Mouse (Mus musculus) retina, adult 2 months (tissue): ENCODE results near the gene Kdm2b.

ENCODE experiments used
- DNase-seq: peaks from one replicate; pipeline ENCODE4 v3.0.0-alpha.2; 2012; ENCODE audit warnings: low read depth, low spot score

The Kdm2b gene

GRCm38 (mm10) chr5:122894007-122894637, 95.5 kb downstream of the Kdm2b start:
- DNase-seq: peak; percentile 26

- no peak for DNase-seq
Measured at GRCm38 (mm10) chr5:122893270-122893669, 96.4 kb downstream of the Kdm2b start.

DNA sequence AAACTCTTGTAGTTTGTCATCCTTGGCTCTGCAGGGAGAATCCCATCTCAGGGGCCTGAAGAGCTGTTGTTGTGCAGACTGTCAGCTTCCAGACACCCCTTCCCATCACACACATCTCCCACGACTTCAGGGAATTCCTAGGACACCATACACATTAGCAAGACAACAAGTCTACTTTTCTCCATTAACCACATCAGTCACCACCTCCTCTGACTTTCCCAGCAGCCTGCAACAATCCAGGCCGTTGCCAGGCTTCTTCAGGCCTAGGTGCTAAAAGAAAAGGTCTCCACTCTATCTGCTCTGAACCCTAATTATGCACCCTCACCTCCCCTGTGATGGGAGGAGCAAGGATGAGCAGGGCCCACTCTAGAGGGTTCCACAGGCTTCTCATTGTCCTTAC, 99.2 kb downstream of the Kdm2b start:
- no peak for DNase-seq

DNA sequence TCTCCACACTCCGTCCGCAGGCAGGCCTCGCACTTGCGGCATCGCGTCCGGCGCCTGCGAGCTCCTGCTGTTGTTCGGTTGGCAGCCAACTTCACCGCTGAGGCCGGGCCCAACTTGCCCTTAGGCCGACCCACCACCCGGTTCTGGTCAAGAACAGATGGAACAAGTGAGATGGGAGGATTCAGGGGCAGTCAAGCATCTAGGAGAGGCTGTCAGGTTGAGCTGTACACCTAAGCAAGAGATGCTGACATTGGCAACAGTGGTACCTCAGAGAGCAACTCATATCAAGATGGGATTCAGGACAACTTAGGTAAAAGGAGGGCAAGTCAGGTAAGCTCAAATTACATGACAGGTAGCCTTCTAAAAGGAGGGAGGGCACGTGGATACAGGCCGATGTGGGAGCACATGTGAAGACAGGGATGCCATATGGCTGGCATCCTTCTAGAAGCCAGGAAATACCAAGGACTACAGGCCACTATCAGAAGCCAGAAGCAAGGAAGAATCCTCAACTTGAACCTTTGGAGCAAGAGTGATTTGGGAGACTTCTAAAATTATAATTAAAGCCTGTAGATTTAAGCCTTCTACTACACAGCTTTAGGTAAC, 100.9 kb downstream of the Kdm2b start:
- no peak for DNase-seq

DNA sequence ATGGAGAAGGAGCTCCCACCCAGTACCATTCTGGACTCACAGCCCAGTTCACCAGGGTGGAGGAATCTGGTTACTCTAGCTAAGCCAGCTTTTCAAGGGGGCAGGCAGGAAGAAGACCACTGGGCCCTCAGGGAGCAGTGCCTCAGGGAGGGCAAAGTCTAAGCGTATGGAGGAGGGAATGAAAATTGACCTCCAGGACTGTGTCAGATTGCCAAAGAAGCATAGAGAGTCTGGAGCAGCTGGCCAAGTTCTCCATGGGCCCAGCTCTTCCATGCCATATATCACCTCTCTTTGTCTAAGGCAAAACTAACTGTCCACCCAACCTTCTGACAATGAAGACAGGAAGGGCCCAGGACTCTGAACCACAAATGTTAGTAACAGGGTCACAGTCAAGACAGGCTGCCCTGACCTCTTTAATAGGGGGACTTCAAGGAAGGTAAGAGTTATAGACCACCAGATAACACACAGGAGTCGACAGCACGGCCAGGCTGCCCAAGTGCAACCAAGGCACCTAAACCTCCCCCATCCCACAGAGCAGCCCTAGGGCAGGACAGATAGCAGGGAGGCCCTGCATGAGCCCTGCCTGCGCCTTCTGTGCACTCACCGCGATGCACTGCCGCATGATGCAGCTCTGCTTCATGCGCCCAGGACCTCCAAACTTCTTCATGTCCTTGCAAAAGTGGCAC, 101.6 kb downstream of the Kdm2b start:
- no peak for DNase-seq

GRCm38 (mm10) chr5:122887033-122887432, 102.6 kb downstream of the Kdm2b start:
- no peak for DNase-seq

- no peak for DNase-seq
Measured at GRCm38 (mm10) chr5:122884594-122885348, 104.9 kb downstream of the Kdm2b start.

DNA sequence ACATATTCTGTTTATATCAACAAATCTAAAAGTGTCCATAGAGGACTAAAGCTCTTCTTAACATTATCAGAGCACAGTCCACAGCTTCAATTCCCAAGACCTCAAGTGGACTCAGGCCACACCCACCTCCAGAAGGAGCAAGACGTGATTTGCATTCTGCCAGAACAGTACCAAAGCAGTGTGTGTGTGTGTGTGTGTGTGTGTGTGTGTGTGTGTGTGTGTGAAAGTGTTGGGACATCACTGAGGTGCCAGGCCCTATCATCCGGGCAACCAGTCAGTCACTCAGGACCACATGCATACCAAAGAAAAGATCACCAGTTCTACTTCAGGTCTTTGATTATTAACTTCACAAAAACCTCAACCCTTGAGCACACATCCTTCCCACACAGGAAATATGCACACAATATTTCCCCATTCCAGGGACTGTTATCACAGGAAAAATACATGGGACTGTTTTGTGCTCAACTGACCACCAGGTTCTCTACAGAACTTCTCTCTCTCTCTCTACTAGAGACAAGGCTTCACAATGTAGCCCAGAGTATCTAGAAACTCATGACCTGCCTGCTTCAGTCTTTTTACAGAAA, 105.9 kb downstream of the Kdm2b start:
- no peak for DNase-seq

GRCm38 (mm10) chr5:122883237-122883636, 106.4 kb downstream of the Kdm2b start:
- DNase-seq: no peak

DNA sequence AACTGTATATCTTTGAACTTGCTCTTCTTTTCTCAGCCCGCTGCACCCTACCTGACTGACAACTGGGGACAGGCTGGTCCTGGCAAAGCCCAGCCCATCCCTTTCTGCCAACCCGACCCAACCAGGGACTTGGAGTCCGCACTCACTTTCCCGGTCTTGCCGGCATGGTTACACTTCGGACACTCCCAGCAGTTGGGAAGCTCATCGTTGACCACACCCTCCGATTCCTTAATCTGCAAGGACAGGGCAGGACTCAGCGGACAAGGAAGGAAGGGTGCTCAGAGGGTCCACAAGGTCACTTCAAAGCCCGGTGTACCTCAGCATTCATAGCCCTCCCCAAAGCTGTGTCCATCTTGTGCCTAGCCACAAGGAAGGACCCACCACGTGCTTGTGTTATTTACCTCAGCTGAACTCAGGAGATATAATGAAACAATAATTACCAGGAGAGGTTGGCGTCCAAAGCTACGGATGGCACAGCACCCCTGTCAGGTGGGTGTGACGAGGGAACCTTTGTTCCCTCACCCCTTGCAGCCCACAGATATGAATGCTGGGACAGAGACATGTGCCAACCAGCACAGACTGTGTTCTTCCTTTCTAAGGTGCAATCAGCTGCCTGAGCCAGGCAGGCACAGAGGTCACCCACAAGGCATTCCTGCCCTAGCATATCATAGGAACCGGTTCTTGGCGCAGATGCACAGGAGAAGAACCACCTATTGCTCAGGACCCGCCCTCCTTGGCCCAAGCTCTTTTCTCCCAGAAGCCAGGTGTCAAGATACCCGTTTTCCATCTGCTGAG, 107.2 kb downstream of the Kdm2b start:
- no peak for DNase-seq

DNA sequence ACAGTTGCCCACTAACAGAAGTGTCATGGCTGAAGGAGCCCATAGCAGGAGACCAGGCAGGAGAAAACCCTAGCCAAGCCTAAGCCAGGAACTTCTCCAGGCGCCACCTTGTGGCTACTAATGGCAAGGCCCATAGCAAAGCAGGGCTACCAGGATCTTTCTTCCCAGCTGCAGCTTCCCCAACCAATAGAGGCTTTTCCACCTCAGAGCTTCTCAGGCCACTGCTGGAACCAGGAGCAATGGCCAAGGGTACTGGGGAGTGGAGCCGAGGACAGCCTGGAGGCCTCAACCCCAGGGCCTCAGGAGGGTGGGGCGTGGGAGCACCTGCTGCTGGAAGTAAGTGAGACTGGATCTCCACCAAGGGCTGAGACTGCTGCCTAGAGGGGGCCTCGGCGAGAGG, 108.3 kb downstream of the Kdm2b start:
- peak; percentile 28 for DNase-seq

DNA sequence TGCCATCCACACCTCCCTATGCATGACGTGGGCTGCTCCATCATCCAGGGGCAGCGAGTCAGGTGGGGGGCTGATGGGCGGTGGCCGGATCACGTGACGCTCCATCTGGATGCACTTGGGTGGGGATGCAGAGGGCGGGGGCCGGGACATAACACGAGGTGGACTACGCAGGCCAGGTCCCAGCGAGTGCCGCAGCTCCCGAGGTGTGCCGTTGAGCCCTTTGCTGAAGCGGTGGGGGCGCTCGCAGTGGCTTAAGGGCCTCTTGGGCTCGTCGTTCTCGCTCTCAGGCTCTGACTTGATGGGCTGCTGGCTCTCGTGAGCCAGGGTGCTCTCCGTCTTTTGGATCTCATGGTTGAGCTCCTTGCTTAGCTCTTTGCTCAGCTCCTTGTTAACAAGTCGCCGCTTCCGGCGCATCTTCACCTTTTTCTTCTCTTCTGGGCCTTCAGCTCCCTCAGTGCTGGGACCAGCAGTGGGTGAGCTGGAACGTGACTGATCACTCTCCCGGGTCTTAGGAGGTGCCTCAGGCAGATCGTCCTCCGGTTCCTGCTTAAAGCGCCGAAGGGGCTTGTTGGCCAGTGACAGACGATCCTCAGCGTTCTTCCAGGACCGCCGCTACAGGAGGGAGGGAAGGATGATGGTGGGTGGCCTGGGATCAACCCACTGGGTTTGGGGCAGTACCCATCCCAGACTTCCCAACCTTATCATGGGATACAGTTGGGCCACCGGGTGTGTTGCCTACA, 109.2 kb downstream of the Kdm2b start:
- no peak for DNase-seq

- DNase-seq: no peak
Measured at GRCm38 (mm10) chr5:122876671-122877070, 113.0 kb downstream of the Kdm2b start.

DNA sequence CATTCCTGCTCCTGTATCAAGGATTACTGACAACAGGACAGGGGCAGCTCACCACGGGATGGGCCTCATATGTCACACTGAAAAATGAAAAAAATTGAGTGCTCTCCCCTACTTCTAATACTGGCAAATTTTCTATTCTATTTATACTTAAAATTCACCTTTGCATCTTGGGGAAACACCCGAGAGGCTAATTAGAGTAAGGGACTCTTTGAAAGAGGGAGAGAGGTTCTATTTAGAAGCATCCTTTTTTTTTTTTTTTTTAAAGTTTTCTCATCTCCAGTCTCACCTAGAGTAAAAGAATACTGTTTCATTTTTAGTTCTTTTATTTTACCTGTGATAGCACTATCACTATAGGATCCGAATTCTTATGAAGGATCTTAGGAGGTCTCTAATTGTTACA, 115.3 kb downstream of the Kdm2b start:
- DNase-seq: no peak

DNA sequence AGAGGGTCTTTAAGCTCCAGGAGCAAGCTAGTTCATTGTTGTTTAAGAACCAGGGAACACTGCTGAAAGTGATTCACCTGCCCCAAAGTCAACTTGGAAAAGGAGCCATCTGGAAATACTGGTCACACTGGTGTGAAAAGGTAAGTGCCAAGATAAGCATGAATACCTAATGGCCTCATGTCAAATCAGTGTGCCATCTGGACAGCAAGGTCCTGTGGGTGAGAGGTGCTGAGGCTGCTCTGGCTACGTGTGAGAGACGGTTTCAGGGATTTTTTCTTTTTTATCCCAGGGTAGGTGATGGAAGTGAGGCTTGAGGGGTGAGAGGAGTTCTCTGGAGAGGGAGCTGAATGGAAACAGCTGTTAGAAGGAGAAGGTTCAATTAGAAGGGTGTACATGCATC, 116.0 kb downstream of the Kdm2b start:
- DNase-seq: no peak

DNA sequence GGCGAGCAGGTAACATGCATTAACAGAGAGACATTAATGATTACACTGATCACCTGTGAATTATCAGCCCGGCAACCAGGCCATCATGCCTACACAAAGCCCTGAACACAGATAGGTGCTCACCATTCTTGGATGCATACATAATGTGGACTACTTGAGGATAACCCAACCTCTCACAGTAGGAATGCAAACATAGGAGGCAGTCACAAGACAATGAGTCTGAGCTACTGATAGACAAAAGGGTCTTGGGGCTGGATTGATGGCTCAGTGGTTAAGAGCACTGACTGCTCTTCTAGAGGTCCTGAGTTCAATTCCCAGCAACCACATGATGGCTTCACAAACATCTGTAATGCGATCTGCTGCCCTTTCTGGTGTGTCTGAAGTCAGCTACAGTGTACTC, 117.0 kb downstream of the Kdm2b start:
- no peak for DNase-seq

- DNase-seq: no peak
Measured at GRCm38 (mm10) chr5:122863053-122863452, 126.6 kb downstream of the Kdm2b start.

DNA sequence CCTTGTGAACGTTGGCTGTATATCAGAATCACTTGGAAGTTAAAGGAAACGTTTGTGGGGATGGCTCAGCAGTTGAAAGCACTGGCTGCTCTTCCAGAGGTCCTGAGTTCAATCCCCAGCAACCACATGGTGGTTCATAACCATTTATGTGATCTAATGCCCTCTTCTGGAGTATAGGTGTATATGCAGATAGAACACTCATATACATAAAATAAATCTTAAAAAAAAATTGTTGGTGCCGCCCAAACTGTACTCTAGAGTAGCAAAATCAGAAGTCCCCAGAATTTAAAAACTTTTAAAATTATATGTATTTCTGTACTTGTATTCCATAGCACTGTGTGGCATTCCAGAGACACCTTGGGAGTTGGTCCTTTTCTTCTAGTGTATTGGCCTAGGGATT, 133.8 kb downstream of the Kdm2b start:
- no peak for DNase-seq

GRCm38 (mm10) chr5:122852611-122853010, 137.0 kb downstream of the Kdm2b start:
- DNase-seq: no peak

DNA sequence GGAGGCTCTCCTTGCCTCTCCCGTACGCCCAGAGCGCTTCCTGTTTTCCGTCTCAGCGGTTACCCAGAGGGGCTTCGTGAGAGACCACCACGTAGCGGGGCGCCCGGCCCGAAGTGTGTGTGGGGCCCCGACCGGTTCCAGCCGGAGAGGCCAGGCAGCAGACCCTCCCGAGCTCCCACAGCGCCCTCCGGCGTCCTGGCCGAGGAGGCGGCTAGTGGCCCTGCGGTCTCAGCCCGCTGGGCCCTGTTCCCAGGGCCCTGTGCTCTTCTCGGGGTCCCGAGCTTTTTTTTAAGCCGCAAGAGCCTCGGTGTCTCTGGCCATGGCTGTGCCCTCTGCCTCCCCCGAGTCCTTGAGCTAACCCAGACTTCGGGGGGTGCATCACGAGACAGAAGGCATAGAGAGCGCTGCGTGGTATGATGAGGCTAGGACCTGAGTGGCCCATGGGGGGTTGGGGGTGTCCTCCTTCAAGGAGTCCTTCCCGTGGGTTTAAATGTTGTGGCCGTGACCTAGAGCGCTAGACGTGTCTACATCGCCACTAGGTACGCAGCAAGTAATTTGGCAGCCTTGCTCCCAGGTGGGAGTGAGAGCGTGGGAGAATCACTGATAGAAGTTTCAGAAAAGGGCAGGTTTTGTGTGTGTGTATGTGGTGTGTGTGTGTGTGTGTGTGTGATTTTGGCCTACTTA, 139.2 kb downstream of the Kdm2b start:
- DNase-seq: no peak
